Mouse (Mus musculus) yolk sac, embryonic 10.5 days (tissue): ENCODE results near the gene Rbbp5.

Experiments
- DNase-seq: peaks from one replicate; pipeline ENCODE4 v3.0.0-alpha.2; 2017; ENCODE audit warnings: low spot score

Gene Rbbp5

GRCm38 (mm10) chr1:132505155-132505554 is 28.0 kb downstream of the Rbbp5 start:
- no peak for DNase-seq

GRCm38 (mm10) chr1:132506058-132506457 is 28.9 kb downstream of the Rbbp5 start, which contains the start of gene Tmem81:
TSS of gene Tmem81 (plus strand) at chr1:132506230.
- no peak for DNase-seq

DNA sequence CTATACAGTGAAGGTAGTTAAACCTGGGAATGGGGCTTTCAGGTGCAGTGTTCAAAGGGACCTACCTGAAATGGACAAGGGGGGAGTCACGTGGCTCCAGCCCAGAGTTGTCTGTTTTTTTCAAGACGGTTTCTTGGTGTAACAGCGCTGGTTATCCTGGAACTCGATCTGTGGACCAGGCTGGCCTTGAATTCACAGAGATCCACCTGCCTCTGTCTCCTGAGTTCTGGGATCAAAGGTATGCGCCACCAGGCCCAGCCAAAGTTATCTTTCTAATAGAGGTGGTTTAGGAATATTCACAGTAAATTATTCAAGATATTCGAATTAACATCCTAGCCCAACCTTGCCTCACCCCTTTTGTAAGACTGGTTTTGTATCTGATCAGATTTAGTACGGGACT is 29.5 kb downstream of the Rbbp5 start:
- DNase-seq, result no peak

DNA sequence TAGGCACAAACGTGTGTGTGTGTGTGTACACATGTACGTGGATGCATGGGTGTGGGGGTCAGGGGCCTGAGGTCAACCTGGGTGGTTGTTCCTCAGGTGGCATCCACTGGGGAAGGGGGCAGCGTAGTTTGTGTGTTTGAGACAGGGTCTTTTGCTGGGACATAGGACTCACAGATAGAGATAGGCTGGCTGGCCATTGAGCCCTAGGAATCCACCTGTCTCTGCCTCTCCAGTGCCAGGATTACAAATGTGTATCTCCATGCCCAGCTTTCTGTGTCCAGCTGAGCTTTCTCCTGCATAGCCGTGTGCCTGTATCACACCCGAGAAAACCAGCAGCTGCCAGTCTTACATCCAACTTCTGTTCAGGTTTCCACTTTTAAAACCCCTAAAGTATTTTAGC is 32.6 kb downstream of the Rbbp5 start:
- DNase-seq, result no peak

DNA sequence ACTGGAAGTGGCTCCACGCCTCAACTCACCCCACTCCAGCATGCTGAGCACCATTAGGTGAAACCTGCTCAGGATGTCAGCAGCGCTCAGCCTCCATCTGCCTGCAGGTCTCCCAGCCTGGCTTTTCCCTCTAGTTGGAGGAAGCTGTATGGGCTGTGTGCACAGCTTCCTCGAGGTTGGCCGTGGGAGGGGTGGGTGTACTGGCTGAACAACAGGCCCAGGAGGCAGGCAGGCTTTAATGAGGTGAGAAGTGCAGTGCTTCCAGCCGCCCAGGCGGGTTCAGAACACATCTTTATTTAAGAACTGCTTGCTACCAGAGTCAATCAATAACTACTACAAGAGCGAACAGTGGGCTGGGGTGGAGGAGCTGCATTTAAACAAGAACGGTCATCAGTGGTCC is 34.4 kb downstream of the Rbbp5 start:
- DNase-seq, result no peak

DNA sequence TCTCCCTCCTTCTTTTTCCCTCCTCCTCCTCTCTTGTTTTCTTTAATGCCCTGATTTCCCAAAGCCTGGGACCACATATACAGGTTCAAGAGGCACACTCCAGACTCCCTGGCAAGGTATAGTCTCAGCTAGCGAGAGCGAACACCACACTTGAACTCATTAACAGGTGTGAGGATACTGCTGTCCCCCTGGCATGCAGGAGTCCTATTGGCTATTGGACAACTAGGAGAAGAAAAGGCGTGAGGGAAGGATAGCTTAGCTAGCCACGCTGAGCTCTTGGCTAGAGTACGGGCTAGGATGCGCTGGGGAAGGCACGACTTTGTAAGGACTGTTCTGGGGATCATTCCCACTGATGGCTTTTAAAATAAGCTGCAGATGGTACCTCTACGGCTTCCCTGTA is 34.9 kb downstream of the Rbbp5 start:
- DNase-seq, result no peak

DNA sequence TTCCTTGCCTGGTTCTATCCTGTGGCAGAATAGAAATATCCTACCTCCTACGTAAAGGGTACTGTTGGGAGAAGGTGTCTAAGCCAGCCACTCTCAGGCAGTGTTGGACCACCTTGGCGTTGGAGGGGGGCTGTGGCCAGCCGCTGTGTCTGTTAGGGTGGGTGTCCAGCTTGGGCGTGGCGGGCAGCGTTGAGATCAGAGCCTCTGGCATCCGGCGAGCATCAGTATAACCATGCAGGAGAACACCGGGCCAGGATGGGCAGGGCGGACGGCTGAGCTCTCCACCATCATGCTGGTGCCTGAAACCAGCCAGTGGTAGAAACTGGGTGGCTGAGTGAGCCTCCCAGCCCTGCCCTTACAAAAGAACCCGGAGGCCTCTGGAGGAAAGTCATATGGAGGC is 38.2 kb downstream of the Rbbp5 start:
- no peak for DNase-seq

DNA sequence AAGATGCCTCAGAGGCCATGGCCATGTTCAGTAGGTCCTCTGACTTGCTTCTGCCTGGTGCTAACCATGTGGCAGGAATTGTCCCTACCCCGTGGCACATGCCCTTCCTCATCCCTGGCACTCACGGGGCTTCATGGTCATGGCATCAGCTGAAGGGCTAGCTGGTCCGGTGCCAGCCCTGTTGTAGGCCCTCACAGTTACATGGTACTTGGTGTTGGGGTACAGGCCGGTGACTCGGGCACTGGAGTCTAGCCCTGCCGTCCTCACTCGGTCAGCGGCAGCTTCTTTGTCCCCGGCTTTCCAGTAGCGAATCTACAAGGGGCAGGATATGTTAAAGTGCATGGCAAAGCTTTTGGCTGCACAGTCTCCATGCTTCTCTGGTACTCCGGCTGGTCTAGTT is 39.6 kb downstream of the Rbbp5 start:
- no peak for DNase-seq

- DNase-seq, result no peak
These were observed 41.5 kb downstream of the Rbbp5 start for GRCm38 (mm10) chr1:132518621-132519020.

GRCm38 (mm10) chr1:132519734-132520133 is 42.6 kb downstream of the Rbbp5 start:
- peak; percentile 68 for DNase-seq

DNA sequence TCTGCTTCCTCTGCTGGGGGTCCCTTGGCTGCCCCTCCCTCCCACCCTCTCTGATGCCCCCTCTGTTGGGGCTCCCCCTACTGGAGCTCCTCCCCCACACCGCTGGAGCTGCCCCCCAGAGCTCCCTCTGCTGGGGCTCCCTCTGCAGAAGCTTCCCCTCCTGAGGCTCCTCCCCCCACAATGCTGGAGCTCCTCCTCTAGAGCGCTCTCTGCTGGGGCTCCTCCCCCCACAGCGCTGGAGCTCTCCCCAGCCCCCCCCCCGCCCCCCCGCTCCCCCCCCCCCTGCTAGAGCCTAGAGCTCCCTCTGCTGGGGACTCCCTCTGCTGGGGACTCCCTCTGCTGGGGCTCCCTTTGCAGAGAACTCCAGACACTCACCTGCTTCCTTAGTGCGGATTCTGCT is 43.6 kb downstream of the Rbbp5 start:
- peak; percentile 70 for DNase-seq

- no peak for DNase-seq
These were observed 45.9 kb downstream of the Rbbp5 start for GRCm38 (mm10) chr1:132523048-132523447.

- DNase-seq, result no peak
These were observed 46.8 kb downstream of the Rbbp5 start for GRCm38 (mm10) chr1:132523920-132524319.

GRCm38 (mm10) chr1:132525832-132526231 is 48.7 kb downstream of the Rbbp5 start:
- peak; percentile 47 for DNase-seq

GRCm38 (mm10) chr1:132528071-132528470 is 50.9 kb downstream of the Rbbp5 start:
- no peak for DNase-seq

DNA sequence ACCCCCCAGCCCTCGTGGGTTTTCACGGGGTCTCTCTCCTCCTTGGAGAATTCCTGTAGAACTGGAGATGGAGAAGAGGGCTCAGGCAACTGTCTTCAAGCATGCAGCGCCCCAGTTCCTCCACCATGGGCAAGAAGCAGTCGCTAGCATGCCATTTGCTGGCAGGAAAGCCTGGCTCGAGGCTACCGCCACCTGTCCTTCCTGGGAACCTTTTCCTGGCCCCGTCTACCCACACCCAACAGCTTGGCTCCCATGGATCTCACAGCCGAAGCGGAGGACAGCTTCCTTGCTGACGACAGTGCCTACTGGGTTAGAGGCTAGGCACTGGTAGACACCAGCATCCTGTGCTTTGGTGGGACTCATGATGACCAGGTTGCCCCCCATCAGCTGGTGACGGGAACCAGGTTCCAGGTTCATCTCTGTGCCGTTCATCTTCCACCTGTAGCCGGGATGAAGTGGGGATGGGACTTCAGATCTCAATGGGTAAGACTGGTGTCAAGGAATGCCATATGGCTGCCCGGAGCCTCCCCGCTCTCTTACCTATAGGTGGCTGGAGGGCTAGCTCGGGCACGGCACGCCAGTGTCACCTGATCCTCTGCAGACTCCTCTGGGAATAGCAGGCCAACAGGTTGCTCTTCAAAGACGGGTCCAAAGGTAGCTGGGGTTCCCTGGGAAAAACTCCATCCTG is 51.6 kb downstream of the Rbbp5 start:
- DNase-seq, result no peak

- DNase-seq, result no peak
These were observed 53.5 kb downstream of the Rbbp5 start for GRCm38 (mm10) chr1:132530631-132531191.

DNA sequence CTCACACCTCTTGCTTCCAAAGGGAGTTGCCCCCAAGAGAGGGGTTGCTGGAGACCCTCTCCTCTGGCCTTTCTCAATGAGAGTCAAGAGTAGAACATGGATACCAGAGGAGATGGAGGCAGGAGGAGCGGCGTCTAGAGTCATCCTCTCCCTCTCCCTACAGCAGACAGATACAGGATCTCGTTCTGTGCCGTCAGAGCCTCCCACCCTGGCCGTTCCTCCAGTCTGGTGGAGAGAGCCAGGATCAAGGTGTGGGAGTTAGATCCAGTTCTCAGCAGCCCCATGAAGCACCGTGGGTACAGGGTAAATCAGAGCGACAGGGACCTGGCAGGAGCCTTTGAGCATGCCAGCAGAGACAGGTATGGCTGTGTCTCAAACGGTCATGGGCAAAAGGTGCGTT is 55.4 kb downstream of the Rbbp5 start:
- DNase-seq, result no peak

DNA sequence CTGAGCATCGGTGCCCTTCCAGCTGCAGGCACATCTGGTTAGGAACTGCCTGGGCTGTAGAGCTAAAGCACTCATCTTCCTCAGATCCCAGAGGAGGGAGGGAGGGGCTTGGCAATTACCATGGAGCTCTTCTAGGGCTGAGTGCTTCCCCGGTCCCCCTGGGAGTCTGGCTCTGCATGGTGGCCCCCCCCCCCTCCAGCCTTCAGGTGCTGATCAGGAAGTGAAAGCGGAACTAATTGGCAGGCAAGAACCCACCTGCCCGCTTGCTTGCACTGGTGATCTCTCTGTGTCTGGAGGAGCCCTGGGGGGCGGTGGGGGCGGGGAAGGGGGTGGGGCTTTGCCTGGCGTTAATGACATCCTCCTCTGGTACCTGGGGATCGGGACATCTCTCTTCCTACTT is 56.7 kb downstream of the Rbbp5 start:
- DNase-seq, result no peak

- no peak for DNase-seq
These were observed 58.4 kb downstream of the Rbbp5 start for GRCm38 (mm10) chr1:132535541-132535940.

DNA sequence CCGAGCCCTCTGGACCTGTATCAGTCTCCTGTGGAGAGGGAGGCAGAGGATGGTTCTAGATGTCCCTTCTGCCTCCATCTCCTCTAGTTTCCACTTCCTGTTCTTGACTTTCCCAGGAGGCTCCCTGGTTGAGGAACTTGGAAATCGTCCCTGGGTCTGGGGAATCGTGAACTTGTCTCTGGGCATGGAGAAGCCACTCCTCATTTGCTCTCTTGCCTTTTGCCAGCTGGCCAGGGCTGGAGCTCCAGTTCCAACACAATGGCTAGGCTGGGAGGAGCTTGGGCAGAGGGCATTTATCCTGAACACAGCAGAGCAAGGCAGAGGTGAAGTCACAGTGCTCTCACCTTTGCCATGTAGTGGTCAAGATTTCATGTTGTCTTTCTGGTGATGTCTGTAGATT is 59.3 kb downstream of the Rbbp5 start:
- no peak for DNase-seq

DNA sequence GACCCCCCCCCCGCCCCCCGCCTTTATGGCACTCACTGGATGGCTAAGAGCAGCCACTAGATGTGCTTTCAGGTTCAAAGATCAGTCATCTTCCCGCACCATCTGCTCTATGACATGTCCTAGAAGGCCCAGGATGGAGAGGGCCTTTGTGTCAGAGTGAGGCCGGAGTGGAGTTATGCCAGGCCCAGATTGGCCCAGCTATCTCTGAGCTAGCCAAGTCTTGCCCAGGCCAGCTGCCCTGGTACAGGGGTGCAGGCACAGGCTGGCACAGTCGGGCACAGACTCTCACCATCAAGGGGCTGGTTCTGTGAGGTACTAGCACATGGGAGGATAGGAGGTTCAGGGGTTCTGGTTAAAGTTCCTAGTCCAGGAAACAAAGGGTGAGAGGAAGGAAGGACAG is 60.6 kb downstream of the Rbbp5 start:
- no peak for DNase-seq

GRCm38 (mm10) chr1:132540701-132541100 is 63.5 kb downstream of the Rbbp5 start:
- no peak for DNase-seq

- peak; percentile 69 for DNase-seq
These were observed 64.1 kb downstream of the Rbbp5 start for GRCm38 (mm10) chr1:132541171-132541823.
